Mouse (Mus musculus) CH12.LX (cell line): ENCODE measurements around the gene Cd8b1.

Source experiments
- CTCF ChIP-seq, 2 experiments: IDR thresholded peaks in 1 of 2; conservative IDR thresholded peaks in 1 of 2; 2 replicates each; pipeline ENCODE4 v1.5.1; 2011 to 2012; ENCODE audit warnings: low read depth in 2 of 2, low read length in 2 of 2, improper control_type of control experiment in 1 of 2, inconsistent platforms in 1 of 2, mild to moderate bottlenecking in 1 of 2, moderate library complexity in 1 of 2
- KAT2A ChIP-seq: IDR thresholded peaks from 2 replicates; pipeline ENCODE4 v1.6.1; 2012; ENCODE audit warnings: low read length, improper control_type of control experiment, inconsistent platforms; ENCODE audit not compliant: insufficient replicate concordance
- POLR2A ChIP-seq: IDR thresholded peaks from 2 replicates; pipeline ENCODE4 v1.6.1; 2011; ENCODE audit warnings: low read depth, mild to moderate bottlenecking, improper control_type of control experiment, low read length
- UBTF ChIP-seq: IDR thresholded peaks from 2 replicates; pipeline ENCODE4 v1.6.1; 2012; ENCODE audit warnings: low read depth, mild to moderate bottlenecking, inconsistent platforms, low read length, improper control_type of control experiment, moderate library complexity

DNA sequence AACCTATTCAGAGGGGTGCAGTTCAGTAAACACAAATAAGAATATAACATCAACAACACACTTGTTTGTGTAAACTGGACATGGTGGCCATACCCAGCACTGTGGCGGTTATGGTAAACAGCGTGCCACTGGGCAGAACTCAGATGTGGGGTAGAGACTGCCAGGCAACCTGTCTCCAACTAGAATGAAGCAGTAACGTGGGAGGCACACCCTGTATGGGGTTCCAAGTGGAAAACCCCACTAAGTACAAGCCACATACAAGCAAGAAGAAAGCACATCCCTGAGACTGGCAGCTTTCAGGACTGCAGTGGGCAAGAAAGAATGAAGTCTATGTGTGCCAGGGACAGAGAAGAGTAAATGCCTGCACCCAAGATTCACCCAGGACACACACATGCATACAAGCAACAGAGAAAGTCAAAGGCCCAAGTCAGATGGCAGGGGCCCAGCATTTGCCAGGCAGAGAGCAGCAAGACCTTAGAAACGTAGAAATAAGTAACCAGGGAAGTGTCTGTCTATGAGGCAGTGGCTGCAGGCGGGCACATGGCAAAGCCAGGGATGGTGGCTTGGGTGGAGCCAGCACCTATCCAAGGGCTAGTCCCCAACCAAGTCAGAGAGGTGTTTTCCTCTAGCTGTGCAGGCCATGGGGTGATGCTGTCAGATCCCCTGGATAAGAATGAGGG, 49.6 kb downstream of the Cd8b1 start:
- no peak for TF ChIP-seq KAT2A
- no peak for TF ChIP-seq CTCF (conservative IDR thresholded peaks at IDR 0.05 in 1 of 2, IDR thresholded peaks at IDR 0.05 in 1 of 2; ENCODE audit: low read depth in 2 of 2, low read length in 2 of 2)
- no peak for TF ChIP-seq POLR2A
- TF ChIP-seq UBTF: no peak
